Mouse (Mus musculus) megakaryocyte, adult 5-6 weeks (primary cell): ENCODE measurements around the gene Ubxn11. TPM values are rescaled to one million over a fixed set of nuclear protein-coding genes. Genes with fewer than 3 reads are reported as not detected.
"Not testable (repeated sequence)": the region's sequence is repeated elsewhere in the genome, so short reads cannot be mapped to it uniquely, and the experiment has no call there.

Source experiments
- ATAC-seq: 2 replicates; pipeline ENCODE4 v1.8.0; 2016; ENCODE audit warnings: mild to moderate bottlenecking, inconsistent platforms; ENCODE audit not compliant: poor library complexity, severe bottlenecking
- total RNA-seq, 2 experiments: library from RNA; stranded (forward) in 1 of 2; stranded (reverse) in 1 of 2; fragments of 153-499, 151-499 nt in 1 of 2; fragments of 221-1000, 200-1000 nt in 1 of 2; gene quantifications; 2 replicates each; pipeline versions ENCODE4 v1.2.3 to v1.2.4; 2015 to 2017

Gene Ubxn11
- total RNA-seq, 2 experiments from 2014 or later: 0.89 to 1.7 TPM

DNA sequence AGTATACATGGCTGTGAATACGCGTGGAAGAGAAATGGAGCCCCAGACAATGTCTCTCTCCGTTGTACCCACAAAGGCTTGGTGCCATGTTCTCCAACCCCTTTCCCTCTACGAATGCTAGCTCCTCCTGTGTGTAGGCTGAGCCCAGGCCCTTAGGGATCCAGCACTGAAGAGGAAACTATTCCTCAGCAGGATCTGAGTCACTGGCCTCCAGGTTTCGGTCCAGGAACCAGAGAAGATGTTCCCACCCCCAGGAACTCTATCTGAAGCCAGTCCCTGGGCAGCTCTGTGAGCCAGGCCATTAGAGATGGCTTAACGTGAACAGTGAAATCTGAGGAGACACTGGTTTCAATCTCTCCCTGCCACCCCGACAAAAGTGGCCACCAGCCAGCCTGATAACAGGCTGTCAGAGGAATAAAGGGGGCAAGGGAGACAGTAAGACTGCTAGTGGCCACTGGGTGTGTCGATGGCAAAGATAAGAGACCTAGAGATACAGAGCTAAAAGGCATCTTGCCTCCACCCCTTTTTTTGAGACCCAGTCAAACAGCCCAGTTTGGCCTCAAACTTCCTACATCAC, 30.2 kb downstream of the Ubxn11 start:
- ATAC-seq: no peak

DNA sequence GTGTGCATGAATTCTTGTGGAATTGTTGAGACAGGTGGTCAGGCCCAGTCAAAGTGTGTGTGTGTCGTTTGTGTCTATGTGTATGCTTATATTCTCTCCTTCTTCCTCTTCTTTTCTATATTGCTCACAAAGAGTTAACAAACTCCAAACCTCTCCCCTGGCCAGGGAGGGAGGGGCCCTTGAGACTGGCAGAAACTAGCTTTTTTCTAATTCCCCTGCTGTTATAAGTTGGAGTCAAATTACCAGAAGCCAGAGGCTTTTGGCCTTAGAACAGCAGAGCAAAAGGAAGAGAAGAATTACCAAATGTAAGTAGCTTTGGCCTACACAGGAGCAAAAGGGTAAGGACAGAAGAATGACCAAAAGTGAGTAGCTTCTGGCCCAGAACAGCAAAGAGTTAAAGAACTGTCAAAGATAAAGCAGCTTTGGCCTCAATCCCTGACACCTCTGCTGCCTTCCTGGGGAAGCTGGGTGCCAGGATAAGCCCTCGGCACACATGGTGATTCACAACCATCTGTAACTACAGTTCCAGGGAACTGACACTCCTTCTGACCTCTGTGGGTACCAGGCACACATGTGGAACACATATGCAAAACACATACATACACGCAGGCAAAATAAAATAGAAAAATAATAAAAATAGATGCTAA, 34.0 kb downstream of the Ubxn11 start:
- no peak for ATAC-seq

DNA sequence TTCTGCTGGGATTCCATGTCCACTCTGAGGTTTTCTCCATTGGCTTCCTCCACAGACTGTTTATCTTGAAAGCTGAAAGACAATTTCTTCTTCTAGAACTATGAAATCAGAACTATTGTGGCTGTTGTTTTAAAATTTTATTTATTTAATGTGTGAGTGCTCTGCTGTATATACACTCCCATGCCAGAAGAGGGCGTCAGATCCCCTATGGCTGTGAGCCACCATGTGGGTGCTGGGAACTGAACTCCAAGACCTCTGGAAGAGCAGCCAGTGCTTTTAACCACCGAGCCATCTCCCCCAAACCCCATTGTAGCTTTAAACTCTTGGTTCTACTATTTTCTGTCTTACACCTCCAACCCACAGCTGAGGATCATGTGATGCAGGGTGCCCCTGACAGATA, 36.5 kb downstream of the Ubxn11 start:
- no peak for ATAC-seq

DNA sequence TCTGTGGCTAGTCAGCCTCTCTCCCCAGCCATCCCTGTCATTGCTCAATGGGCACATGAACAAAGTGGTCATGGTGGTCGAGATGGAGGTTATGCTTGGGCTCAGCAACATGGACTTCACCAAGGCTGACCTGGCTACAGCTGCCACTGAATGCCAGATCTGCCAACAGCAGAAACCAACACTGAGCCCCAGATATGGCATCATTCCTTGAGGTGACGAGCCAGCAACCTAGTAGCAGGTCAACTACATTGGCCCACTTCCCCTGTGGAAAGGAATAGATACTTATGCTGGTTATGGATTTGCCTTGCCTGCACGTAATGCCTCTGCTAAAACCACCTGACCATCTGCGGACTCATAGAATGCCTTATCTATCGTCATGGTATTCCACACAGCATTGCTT, 41.9 kb downstream of the Ubxn11 start:
- ATAC-seq: not testable (repeated sequence)

DNA sequence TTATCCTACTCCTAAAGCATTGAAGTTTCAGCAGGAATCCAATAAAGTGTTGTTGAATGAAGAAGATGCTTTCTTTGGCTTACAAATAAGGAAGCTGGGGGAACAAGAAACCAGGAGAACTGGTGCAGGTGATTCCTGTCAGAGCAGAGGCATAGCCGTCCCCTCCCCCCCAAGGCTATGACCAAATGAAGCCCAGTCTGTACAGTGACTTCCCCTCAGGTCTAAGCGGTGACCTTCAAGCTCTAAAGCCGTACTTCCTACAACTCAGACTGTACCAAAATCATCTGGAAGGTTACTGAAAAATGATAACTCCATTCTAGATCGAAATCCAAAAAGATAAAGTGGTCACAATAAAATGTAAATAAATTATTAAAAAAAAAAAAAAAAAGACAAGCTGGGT, 47.0 kb downstream of the Ubxn11 start:
- no peak for ATAC-seq

DNA sequence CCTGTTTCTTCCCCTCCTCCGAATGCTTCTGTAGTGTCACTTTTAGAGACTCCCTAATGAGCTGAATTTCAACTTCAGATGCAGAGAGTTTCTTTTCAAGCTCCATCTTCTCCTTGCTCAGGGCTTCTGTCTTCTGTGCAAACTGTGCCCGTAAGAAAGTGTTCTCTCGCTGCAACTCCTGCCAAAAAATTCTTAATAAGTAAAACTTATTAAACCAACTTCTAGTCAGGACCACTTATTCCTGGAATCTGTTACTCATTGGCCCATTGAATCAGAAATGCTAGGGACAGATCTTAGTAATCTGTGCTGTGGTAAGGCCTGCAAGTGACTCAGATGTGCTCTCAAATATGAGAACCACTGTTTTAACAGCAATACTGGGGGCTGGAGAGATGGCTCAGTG, 49.7 kb downstream of the Ubxn11 start:
- no peak for ATAC-seq

DNA sequence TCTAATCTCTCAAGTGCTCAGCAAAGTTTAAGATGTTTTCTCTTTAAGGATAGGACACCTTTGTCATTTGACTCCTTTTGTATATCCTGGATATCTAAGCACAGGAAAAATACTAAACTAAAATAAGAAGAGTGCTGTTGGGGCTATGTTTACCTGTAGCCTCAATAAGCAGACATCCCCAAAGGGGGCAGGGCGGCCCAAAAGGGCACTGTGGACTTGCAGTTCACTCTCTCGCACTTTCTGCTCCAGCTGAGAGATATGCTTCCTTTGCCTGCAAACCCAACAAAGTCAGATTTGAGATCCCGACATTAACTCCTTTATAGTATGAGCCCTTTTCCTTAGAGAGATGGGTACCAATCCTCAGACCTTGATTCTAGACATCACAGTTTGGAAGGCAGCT, 51.3 kb downstream of the Ubxn11 start:
- ATAC-seq: no peak

DNA sequence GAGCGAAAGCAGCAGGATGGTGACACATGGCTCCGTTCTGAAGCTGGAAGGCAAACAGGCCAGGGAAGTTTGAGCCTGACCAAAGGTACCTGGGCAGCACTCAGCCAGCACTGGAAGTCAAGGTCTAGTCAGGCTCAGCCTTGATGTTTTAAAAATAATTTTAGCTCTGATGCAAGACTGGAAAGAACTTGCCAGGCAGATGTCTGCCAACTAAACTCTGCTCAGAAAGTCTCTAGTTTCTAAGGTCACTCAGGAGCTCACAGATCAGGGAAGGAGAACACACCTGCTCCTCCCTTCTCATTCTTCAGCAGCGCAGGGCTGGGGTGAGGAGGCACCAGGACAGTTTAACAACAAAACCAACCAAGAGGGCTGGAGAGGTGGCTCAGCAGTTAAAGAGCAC, 52.0 kb downstream of the Ubxn11 start:
- no peak for ATAC-seq

DNA sequence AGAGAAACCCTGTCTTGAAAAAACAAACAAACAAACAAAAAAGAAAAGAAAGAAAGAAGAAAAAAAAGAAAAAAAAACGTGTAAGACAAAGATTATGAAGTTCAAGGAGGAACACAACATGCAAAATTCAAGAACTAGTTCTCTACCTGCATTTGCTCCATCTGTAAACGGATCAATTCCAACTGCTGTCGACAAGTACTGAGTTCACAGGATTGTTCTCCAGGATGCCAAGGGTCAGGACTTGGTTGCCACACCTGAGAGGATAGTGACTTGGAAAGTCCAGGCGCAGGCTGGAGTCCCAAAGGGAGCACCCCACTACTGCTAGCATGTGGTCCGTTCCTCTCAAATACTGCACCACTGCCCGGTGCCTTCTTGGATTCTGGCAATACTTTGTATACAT, 53.2 kb downstream of the Ubxn11 start:
- no peak for ATAC-seq

DNA sequence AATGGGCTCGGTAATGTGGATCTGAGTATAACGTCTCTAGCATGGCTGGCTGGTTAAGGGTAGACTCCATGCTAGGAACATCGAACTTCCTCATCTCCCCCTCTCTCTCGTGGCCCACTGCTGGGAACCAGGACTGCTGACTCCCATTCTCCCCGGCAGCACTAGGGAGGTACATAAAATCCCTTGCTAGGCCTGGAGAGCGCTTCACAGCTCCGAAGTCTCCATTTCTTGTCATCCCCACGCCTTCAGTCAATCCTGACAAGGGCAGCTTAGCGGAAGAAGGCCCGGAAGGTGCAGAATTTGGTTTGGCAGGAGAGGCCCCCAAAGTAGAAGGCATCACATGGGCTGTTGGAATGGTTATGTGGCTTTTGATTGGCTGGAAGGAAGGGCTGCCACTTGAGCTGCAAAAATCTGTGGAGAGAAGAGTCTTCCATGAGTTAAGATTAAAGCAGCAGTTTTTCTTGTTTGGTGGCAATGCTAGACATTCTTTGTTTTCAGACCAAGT, 53.6 kb downstream of the Ubxn11 start:
- no peak for ATAC-seq

DNA sequence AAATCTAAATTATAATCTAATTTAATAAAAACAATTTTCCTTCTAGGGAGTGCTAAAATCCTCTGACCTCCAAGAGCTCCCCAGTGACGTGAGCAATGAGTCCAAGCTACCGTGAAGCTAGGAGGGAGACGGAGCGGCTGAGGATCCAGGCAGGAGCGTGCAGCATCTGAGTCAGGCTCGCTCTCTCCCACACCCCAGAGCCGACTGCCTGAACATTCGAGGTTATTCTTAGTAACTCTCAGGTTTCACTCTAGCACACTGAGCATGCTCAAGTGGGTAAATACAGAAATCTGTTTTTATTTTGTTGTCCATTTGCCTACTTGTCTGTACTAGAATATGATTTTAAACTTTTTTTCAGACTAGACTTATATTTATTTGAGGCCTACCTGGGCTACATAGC, 54.4 kb downstream of the Ubxn11 start:
- no peak for ATAC-seq

DNA sequence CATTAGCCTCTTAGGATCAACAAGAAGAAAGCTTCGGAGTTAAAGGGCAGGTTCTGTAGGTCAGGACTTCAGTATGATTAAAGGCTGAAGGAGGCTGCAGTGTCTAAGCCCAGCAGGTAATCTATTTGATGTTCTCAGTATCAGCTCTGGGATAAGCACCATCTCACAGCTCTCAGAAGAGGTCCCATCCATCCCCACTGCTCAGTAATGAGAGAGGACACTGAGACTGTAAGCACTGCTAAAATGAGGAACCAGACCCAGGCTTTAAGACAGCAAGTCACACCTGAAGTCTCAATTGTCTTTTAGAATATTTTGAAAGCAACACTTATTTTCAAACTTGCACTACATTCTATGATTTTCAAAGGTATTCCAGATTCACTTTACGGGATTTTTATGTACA, 55.2 kb downstream of the Ubxn11 start:
- ATAC-seq: no peak

DNA sequence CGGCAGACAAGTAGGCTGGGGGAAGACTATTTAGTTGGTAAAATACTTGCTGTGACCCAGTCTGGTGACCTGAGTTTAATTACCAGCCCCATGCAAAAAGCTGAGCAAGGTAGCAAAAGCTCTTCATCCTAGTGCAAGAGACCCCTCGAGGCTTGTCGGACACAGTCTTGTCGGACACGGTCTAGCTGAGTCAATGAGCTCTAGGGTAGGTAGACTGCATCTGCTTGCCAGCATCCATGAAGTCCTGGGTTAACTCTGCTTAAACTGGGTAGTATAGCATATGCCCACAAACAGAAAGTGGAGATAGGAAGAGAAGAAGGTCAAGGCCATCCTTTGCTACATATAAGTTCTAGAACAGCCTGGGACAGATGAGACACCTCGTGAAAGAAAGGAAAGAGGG, 56.4 kb downstream of the Ubxn11 start:
- ATAC-seq: no peak

DNA sequence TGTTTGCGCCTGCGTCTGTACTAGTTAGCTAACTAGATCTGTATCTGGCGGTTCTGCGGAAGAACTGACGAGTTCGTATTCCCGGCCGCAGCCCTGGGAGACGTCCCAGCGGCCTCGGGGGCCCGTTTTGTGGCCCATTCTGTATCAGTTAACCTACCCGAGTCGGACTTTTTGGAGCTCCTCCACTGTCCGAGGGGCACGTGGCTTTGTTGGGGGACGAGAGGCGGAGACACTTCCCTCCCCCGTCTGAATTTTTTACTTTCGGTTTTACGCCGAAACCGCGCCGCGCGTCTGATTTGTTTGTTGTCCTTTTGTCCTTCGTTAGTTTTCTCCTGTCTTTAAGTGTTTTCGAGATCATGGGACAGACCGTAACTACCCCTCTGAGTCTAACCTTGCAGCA, 57.7 kb downstream of the Ubxn11 start:
- ATAC-seq: not testable (repeated sequence)

DNA sequence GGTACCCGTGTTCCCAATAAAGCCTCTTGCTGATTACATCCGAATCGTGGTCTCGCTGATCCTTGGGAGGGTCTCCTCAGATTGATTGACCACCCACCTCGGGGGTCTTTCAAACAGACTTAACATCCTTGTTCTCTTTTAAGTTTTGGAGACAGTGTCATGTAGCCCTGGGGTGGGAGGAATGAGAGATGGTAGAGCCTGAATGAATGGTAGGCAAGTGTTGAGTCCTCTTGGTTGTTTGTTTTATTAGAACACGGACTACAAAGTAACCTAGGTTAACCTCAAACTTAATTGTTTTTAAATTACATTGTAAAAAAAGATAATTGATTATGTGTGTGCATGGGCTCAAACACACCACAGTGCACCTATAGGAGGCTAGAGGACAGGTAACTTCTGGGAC, 62.2 kb downstream of the Ubxn11 start:
- no peak for ATAC-seq

DNA sequence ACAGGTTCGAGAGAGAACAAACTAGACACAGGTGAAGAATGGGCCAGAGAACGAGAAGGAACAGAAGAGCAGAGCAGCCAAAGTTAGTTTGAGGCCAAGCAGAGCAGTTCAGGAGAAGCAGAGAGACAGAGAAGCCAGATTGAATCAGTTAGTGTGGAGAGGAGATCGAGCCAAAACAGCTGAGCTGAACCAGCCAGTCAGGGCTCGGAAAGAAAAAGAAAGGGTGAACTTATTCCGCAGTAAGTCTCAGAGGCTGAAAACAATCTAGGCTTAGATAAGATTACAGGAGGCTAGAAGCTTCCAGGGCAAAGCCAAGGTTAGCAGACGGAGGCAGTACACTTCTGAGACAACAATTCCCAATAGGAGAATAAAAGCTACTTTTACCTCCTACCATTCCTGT, 62.7 kb downstream of the Ubxn11 start:
- ATAC-seq: no peak

DNA sequence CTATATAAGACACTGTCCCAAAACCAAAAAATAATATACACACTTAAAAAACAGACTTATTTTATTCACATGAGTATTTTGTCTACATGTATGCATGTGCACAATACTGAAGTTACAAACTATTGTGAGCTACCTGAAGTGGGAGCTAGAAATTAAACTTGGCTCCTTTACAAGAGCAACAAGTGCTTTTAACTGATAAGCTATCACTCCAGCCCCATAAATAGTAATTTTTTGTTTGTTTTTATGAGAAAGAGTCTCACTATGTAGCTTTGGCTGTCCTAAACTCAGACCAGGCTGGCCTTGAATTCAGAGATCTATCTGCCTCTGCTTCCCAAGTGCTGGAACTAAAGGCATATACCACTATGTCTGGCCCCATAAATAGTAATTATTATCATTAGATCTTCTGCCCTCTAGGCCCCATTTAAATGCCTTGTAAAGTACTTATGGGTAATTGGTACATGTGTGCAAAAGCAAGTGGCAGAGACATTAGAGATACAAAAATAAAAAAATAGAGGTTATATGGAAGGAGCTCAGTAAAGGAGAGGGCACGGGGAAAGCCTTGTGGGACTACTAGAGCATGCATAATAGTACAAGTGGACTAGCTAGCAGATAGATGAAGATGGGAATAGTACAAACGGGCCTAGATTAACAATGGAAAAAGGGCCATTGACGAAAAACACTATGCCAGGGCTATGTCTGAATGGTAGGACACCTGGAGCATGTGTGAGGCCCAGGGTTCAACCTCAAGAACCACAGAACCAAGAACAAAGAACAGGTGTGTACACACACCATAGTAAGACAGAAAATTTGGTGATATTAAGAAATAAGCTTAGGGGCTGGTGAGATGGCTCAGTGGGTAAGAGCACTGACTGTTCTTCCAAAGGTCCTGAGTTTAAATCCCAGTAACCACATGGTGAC, 63.4 kb downstream of the Ubxn11 start:
- no peak for ATAC-seq

DNA sequence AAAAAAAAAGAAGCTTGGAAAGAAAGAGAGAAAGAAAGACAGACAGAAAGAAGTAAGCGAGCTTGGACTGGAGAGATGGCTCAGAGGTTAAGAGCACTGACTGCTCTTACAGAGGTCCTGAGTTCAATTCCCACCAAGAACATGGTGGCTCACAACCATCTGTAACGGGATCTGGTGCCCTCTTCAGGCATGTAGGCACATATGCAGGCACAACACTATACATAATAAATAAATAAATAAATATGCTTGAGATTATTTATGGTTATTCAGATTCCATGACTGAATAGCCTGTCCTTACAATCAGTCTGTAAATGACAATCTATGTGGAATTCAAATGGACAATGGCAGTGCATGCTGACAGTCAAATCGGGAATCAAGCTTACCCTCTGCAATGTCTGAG, 64.5 kb downstream of the Ubxn11 start:
- no peak for ATAC-seq

DNA sequence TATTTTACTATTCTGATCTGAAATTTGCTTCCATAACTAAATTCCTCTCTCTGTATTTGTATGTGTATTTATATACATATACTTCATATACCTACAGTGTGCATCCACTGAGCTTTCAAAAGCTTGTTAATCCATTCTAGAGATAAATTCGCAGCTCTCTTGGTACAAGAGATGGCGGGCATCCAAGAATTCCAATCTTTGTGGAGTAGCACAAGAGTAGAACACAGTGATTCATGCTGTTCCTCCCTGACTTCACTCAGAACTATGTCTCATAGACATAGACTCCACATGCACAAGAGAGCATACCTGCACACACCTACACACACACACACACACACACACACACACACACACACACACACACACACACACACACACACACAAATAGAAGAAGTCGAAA, 70.0 kb downstream of the Ubxn11 start:
- no peak for ATAC-seq
